Mouse (Mus musculus) urinary bladder, adult 2 months (tissue): Measurements from ENCODE around the gene Vps26a. TPM values are rescaled to one million over a fixed set of nuclear protein-coding genes. Genes with fewer than 3 reads are reported as not detected.
"Not testable (repeated sequence)": the region's sequence is repeated elsewhere in the genome, so short reads cannot be mapped to it uniquely, and the experiment has no call there.

Source experiments
- DNase-seq: peaks from one replicate; pipeline ENCODE4 v3.0.0; 2022; ENCODE audit warnings: low spot score
- polyA plus RNA-seq: library from polyadenylated mRNA; depleted of rRNA; stranded (reverse); fragments of >200 nt; gene quantifications from 2 replicates; pipeline ENCODE4 v1.2.3, GENCODE M21; 2012

The Vps26a gene
- polyA plus RNA-seq, 1 experiment, result 49.9 TPM

GRCm38 (mm10) chr10:62500916-62501615, 14.5 kb upstream of the Vps26a start:
- no peak for DNase-seq

- no peak for DNase-seq
These were observed 13.7 kb upstream of the Vps26a start for GRCm38 (mm10) chr10:62500088-62500915.

GRCm38 (mm10) chr10:62491681-62492080, 5.1 kb upstream of the Vps26a start:
- DNase-seq, result not testable (repeated sequence)

GRCm38 (mm10) chr10:62488266-62488665, 1.7 kb upstream of the Vps26a start:
- DNase-seq, result no peak

GRCm38 (mm10) chr10:62485878-62486582, 575 bp downstream of the Vps26a start:
- no peak for DNase-seq

- no peak for DNase-seq
These were observed 5.3 kb downstream of the Vps26a start for GRCm38 (mm10) chr10:62481108-62481852.

GRCm38 (mm10) chr10:62476980-62477379, 9.6 kb downstream of the Vps26a start:
- DNase-seq, result no peak

GRCm38 (mm10) chr10:62474944-62475343, 11.7 kb downstream of the Vps26a start:
- no peak for DNase-seq

- DNase-seq, result no peak
These were observed 15.5 kb downstream of the Vps26a start for GRCm38 (mm10) chr10:62471105-62471504.

GRCm38 (mm10) chr10:62469736-62470135, 16.9 kb downstream of the Vps26a start:
- no peak for DNase-seq

GRCm38 (mm10) chr10:62461321-62461720, 25.3 kb downstream of the Vps26a start:
- DNase-seq, result no peak

- not testable (repeated sequence) for DNase-seq
These were observed 34.6 kb downstream of the Vps26a start for GRCm38 (mm10) chr10:62452001-62452400.

GRCm38 (mm10) chr10:62450280-62450640, 36.3 kb downstream of the Vps26a start:
- no peak for DNase-seq

GRCm38 (mm10) chr10:62449364-62450279, 37.0 kb downstream of the Vps26a start, which contains the start of the genes 4930507D05Rik and Supv3l1:
4930507D05Rik (plus strand) TSS chr10:62449489.
Supv3l1 (minus strand) TSS chr10:62449738.
- peak; percentile 97 for DNase-seq

- DNase-seq, result peak; percentile 13
These were observed 56.2 kb downstream of the Vps26a start for GRCm38 (mm10) chr10:62430427-62430826.

GRCm38 (mm10) chr10:62425081-62425871, 61.3 kb downstream of the Vps26a start:
- DNase-seq, result no peak

GRCm38 (mm10) chr10:62422255-62422654, 64.3 kb downstream of the Vps26a start, which contains the start of gene Hkdc1:
Hkdc1 (minus strand) TSS chr10:62422491.
- DNase-seq, result no peak

- no peak for DNase-seq
These were observed 65.5 kb downstream of the Vps26a start for GRCm38 (mm10) chr10:62421127-62421526.

GRCm38 (mm10) chr10:62420399-62420798, 66.2 kb downstream of the Vps26a start:
- DNase-seq, result no peak

- no peak for DNase-seq
These were observed 67.2 kb downstream of the Vps26a start for GRCm38 (mm10) chr10:62419422-62419821.
